Mouse (Mus musculus): Measurements from ENCODE around the gene Ndufc1.
"Not testable (repeated sequence)": the region's sequence is repeated elsewhere in the genome, so short reads cannot be mapped to it uniquely, and the experiment has no call there.

The Ndufc1 gene

GRCm38 (mm10) chr3:51368011-51368410 lies 40.8 kb downstream of the Ndufc1 start:
- DNase-seq (ENCODE audit: low read depth) = no peak

- no peak for DNase-seq (ENCODE audit: low read depth)
Observed at GRCm38 (mm10) chr3:51366926-51367325, 41.9 kb downstream of the Ndufc1 start.

- DNase-seq (ENCODE audit: low read depth) = no peak
Observed at GRCm38 (mm10) chr3:51365517-51365882, 43.3 kb downstream of the Ndufc1 start.

GRCm38 (mm10) chr3:51364703-51365516 lies 43.9 kb downstream of the Ndufc1 start:
- DNase-seq (ENCODE audit: low read depth) = peak; percentile 85

- no peak for DNase-seq (ENCODE audit: low read depth)
Observed at GRCm38 (mm10) chr3:51361066-51361465, 47.7 kb downstream of the Ndufc1 start.

GRCm38 (mm10) chr3:51359558-51360307 lies 49.1 kb downstream of the Ndufc1 start:
- DNase-seq (ENCODE audit: low read depth) = no peak

GRCm38 (mm10) chr3:51358660-51359557 lies 49.9 kb downstream of the Ndufc1 start:
- DNase-seq (ENCODE audit: low read depth) = peak; percentile 92

- DNase-seq (ENCODE audit: low read depth) = peak; percentile 91
Observed at GRCm38 (mm10) chr3:51358181-51358580, 50.6 kb downstream of the Ndufc1 start.

GRCm38 (mm10) chr3:51357624-51358023 lies 51.2 kb downstream of the Ndufc1 start:
- peak; percentile 46 for DNase-seq (ENCODE audit: low read depth)

- no peak for DNase-seq (ENCODE audit: low read depth)
Observed at GRCm38 (mm10) chr3:51357078-51357477, 51.7 kb downstream of the Ndufc1 start.

GRCm38 (mm10) chr3:51354956-51355355 lies 53.8 kb downstream of the Ndufc1 start:
- not testable (repeated sequence) for DNase-seq (ENCODE audit: low read depth)
